10 mouse cellular contexts compared by ENCODE assay signal in the genomic region with DNA sequence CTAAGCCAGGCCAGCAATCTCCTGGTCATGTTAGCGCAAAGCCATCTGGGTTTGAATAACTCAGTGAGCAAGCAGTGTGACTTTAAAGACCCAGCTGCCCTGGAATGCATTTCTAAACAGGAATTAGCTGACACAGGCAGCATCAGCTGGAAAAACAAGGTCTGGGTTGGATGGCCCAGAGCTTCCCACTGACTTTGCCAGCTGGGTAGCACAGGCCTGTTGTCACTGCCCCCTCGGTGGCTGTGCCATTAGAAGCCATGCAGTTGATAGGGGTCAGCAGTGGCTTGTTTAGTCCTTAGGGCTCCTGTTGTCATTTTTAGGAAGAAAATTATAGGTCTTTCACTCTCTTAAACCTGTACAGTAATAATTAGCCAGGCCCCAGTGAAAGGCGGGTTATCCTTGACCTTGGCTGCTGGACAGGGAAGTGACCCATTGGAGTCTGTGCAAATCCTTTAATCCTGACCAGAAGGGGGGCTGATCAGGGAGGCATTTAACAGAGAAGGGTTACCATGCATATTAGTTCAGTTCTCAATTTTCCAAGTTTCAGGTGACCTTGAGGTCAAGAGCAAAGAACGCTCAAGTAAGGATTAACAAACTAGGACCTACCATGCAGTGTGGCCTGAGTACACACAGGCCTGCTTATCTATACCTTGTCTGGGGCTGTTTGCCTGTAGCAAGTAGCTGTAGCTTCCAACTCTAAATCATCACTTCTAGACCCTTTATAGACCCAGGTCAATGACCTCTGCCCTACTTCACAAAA. TPM values are rescaled to one million over a fixed set of nuclear protein-coding genes. Genes with fewer than 3 reads are reported as not detected.
DNase-seq lines count a peak whose midpoint lies in the region; ATAC-seq lines count a peak whose summit lies in the region.
"Had no signal": no experiment of that assay in that cellular context is flagged by ENCODE, and none has a peak within 500 bp of the region (broad histone marks: within the 10 kb centered on the region; RNA-seq: fewer than 3 reads in every experiment).

No protein-coding gene starts in this region.

- H3K27me3 ChIP-seq in forebrain, embryonic 12.5 days = no peaks in the 10 kb centered on the region
- no peaks in the 10 kb centered on the region for H3K27me3 ChIP-seq in forebrain, embryonic 16.5 days (replicated peaks; ENCODE audit: control insufficient read depth, insufficient read depth, low read length)
- H3K27me3 ChIP-seq in intestine, embryonic 15.5 days (replicated peaks) = no peaks in the 10 kb centered on the region
- no peaks in the 10 kb centered on the region for H3K27me3 ChIP-seq in liver, embryonic 16.5 days (ENCODE audit: control insufficient read depth, insufficient read depth, low read depth, low read length)
- no peaks in the 10 kb centered on the region for H3K27me3 ChIP-seq in hindbrain, embryonic 12.5 days
- H3K27me3 ChIP-seq: hindbrain, embryonic 15.5 days had no signal

- H3K9ac ChIP-seq in forebrain, embryonic 12.5 days = no peak overlapping the region
- no peak overlapping the region for H3K9ac ChIP-seq in forebrain, embryonic 16.5 days (replicated peaks; ENCODE audit: low read depth, low read length)
- no peak overlapping the region for H3K9ac ChIP-seq in intestine, embryonic 15.5 days
- H3K9ac ChIP-seq in liver, embryonic 16.5 days (ENCODE audit: low read depth, low read length) = no peak overlapping the region; the same call in 1 of the 2 replicates
- no peak overlapping the region for H3K9ac ChIP-seq in hindbrain, embryonic 12.5 days
- H3K9ac ChIP-seq: hindbrain, embryonic 15.5 days had no signal

- no peak overlapping the region for H3K4me3 ChIP-seq in forebrain, embryonic 12.5 days (replicated peaks)
- H3K4me3 ChIP-seq in forebrain, embryonic 16.5 days (replicated peaks; ENCODE audit: low read length) = no peak overlapping the region
- H3K4me3 ChIP-seq in intestine, embryonic 15.5 days (replicated peaks) = no peak overlapping the region
- no peak overlapping the region for H3K4me3 ChIP-seq in liver, embryonic 16.5 days (ENCODE audit: low read depth, low read length)
- H3K4me3 ChIP-seq in hindbrain, embryonic 12.5 days = no peak overlapping the region
- H3K4me3 ChIP-seq: hindbrain, embryonic 15.5 days had no signal

- no peaks in the 10 kb centered on the region for H3K36me3 ChIP-seq in forebrain, embryonic 12.5 days (replicated peaks)
- H3K36me3 ChIP-seq in forebrain, embryonic 16.5 days (ENCODE audit: control insufficient read depth, insufficient read depth) = no peaks in the 10 kb centered on the region
- H3K36me3 ChIP-seq in intestine, embryonic 15.5 days = no peaks in the 10 kb centered on the region
- H3K36me3 ChIP-seq in liver, embryonic 16.5 days (ENCODE audit: control insufficient read depth, insufficient read depth) = no peaks in the 10 kb centered on the region
- H3K36me3 ChIP-seq in hindbrain, embryonic 12.5 days = no peaks in the 10 kb centered on the region
- H3K36me3 ChIP-seq: hindbrain, embryonic 15.5 days had no signal

- 73% methylated on average over 4 of the region's 4 CpGs for WGBS in forebrain, embryonic 12.5 days
- WGBS in forebrain, embryonic 16.5 days = 79% methylated on average over 4 of the region's 4 CpGs
- 64% methylated on average over 4 of the region's 4 CpGs for WGBS in intestine, embryonic 15.5 days
- 82% methylated on average over 4 of the region's 4 CpGs for WGBS in liver, embryonic 16.5 days (ENCODE audit: insufficient replicate concordance)
- 68% methylated on average over 4 of the region's 4 CpGs for WGBS in hindbrain, embryonic 12.5 days

- H3K9me3 ChIP-seq in forebrain, embryonic 12.5 days = no peaks in the 10 kb centered on the region
- H3K9me3 ChIP-seq in forebrain, embryonic 16.5 days (ENCODE audit: control insufficient read depth, low read length) = no peaks in the 10 kb centered on the region
- no peaks in the 10 kb centered on the region for H3K9me3 ChIP-seq in intestine, embryonic 15.5 days
- no peaks in the 10 kb centered on the region for H3K9me3 ChIP-seq in liver, embryonic 16.5 days (replicated peaks; ENCODE audit: control insufficient read depth, low read length)
- H3K9me3 ChIP-seq in hindbrain, embryonic 12.5 days (replicated peaks) = no peaks in the 10 kb centered on the region
- H3K9me3 ChIP-seq: hindbrain, embryonic 15.5 days had no signal

- ATAC-seq in forebrain, embryonic 12.5 days (ENCODE audit: low FRiP score) = 0 out of 2 replicates have a peak, but pooled peaks have one; percentile 20
- no peak for ATAC-seq in forebrain, embryonic 16.5 days
- ATAC-seq in intestine, embryonic 15.5 days = peak; percentile 64
- no peak for ATAC-seq in liver, embryonic 16.5 days (ENCODE audit: low read depth)
- ATAC-seq in CD4-positive, CD25-positive, alpha-beta regulatory T cell, adult 4 months = no peak
- ATAC-seq in monocyte, adult 5-6 weeks (replicated peaks; ENCODE audit: insufficient number of reproducible peaks, low FRiP score, low TSS enrichment, poor library complexity, severe bottlenecking) = no peak
- ATAC-seq in hindbrain, embryonic 12.5 days (ENCODE audit: low FRiP score) = no peak

- no peak overlapping the region for H3K4me2 ChIP-seq in forebrain, embryonic 12.5 days
- no peak overlapping the region for H3K4me2 ChIP-seq in forebrain, embryonic 16.5 days (ENCODE audit: low read length)
- no peak overlapping the region for H3K4me2 ChIP-seq in intestine, embryonic 15.5 days (replicated peaks)
- no peak overlapping the region for H3K4me2 ChIP-seq in liver, embryonic 16.5 days (ENCODE audit: low read depth, low read length)
- H3K4me2 ChIP-seq in hindbrain, embryonic 12.5 days (replicated peaks) = no peak overlapping the region
- H3K4me2 ChIP-seq: hindbrain, embryonic 15.5 days had no signal

- peak; percentile 19 for DNase-seq in 3T3-L1 (ENCODE audit: low read depth, low spot score)
- DNase-seq: cerebellum, postnatal 14 days had no signal

- H3K27ac ChIP-seq in forebrain, embryonic 12.5 days = no peak overlapping the region
- H3K27ac ChIP-seq in forebrain, embryonic 16.5 days (ENCODE audit: low read length) = no peak overlapping the region
- H3K27ac ChIP-seq in intestine, embryonic 15.5 days = no peak overlapping the region; the same call in 1 of the 2 replicates
- peak overlapping the region; percentile 62 for H3K27ac ChIP-seq in liver, embryonic 16.5 days (ENCODE audit: low read length)
- no peak overlapping the region for H3K27ac ChIP-seq in hindbrain, embryonic 12.5 days
- H3K27ac ChIP-seq: hindbrain, embryonic 15.5 days had no signal

- H3K4me1 ChIP-seq in forebrain, embryonic 12.5 days = peaks cover 11% of the 10 kb centered on the region
- H3K4me1 ChIP-seq in forebrain, embryonic 16.5 days (replicated peaks; ENCODE audit: control insufficient read depth, insufficient read depth, low read length) = peaks cover 7% of the 10 kb centered on the region
- H3K4me1 ChIP-seq in intestine, embryonic 15.5 days (replicated peaks) = peaks cover 20% of the 10 kb centered on the region; the same call in 1 of the 2 replicates
- H3K4me1 ChIP-seq in liver, embryonic 16.5 days (ENCODE audit: control insufficient read depth, low read depth, low read length) = peaks cover 78% of the 10 kb centered on the region
- peaks cover 17% of the 10 kb centered on the region for H3K4me1 ChIP-seq in hindbrain, embryonic 12.5 days

RNA-seq across cellular contexts. Expression of a gene that starts 43.8 kb away (rescaled TPM):
- polyA plus RNA-seq in forebrain, embryonic 12.5 days (2016; fragmentation: Nextera tagmentation; extraction: Ambion mirVana) = 11.7 and 14.0 TPM in 2 replicates
- 20.8 and 21.3 TPM in 2 replicates for polyA plus RNA-seq in forebrain, embryonic 16.5 days (2015; fragmentation: Nextera tagmentation; extraction: Ambion mirVana)
- polyA plus RNA-seq in intestine, embryonic 15.5 days (2015; fragmentation: Nextera tagmentation; extraction: Ambion mirVana) = 4.2 and 4.3 TPM in 2 replicates
- 20.8 and 21.0 TPM in 2 replicates for polyA plus RNA-seq in liver, embryonic 16.5 days (2015; fragmentation: Nextera tagmentation; extraction: Ambion mirVana)
- 1 to 10 TPM; 5.8 to 7.2 TPM for polyA plus RNA-seq in CD4-positive, CD25-positive, alpha-beta regulatory T cell, adult 4 months (2017; shearing (Covaris generic))
- 31.9 to 45.7 TPM (median 34.4 TPM) in 3 replicates for total RNA-seq in monocyte, adult 5-6 weeks (2017)
- 16.0 and 18.6 TPM in 2 replicates for polyA plus RNA-seq in hindbrain, embryonic 12.5 days (2016; fragmentation: Nextera tagmentation; extraction: Ambion mirVana)

Comparison
In these comparisons a context has a peak if more than half of its experiments do, and no peak if none do; other contexts are left out.
1. ATAC-seq: peak in forebrain, embryonic 12.5 days (single experiment) and intestine, embryonic 15.5 days (single experiment); none in forebrain, embryonic 16.5 days (single experiment), liver, embryonic 16.5 days (single experiment), CD4-positive, CD25-positive, alpha-beta regulatory T cell, adult 4 months (single experiment), monocyte, adult 5-6 weeks (single experiment) and hindbrain, embryonic 12.5 days (single experiment).